Mouse (Mus musculus) neural tube, embryonic 13.5 days (tissue): ENCODE data around the gene Fgf9. TPM values are rescaled to one million over a fixed set of nuclear protein-coding genes. Genes with fewer than 3 reads are reported as not detected.

Experiments used
- ATAC-seq: fragments of 200-750 bp; cut with Nextera tagmentation; 2 replicates; pipeline ENCODE4 v1.8.0; 2017; ENCODE audit warnings: low read depth, mild to moderate bottlenecking, moderate TSS enrichment, moderate library complexity
- H3K27ac ChIP-seq: fragments of 300-500 bp; sonication (generic); replicated peaks from 2 replicates; pipeline ENCODE4 v1.5.1; 2015; ENCODE audit warnings: moderate library complexity, mild to moderate bottlenecking, inconsistent platforms
- H3K27me3 ChIP-seq: fragments of 300-500 bp; sonication (generic); 2 replicates; pipeline ENCODE4 v1.6.1; 2015; ENCODE audit warnings: mild to moderate bottlenecking, inconsistent platforms
- H3K36me3 ChIP-seq: fragments of 300-500 bp; sonication (generic); 2 replicates; pipeline ENCODE4 v1.6.1; 2015; ENCODE audit warnings: mild to moderate bottlenecking, inconsistent platforms
- H3K4me1 ChIP-seq: fragments of 300-500 bp; sonication (generic); replicated peaks from 2 replicates; pipeline ENCODE4 v1.6.1; 2015; ENCODE audit warnings: inconsistent platforms
- H3K4me2 ChIP-seq: fragments of 300-500 bp; sonication (generic); 2 replicates; pipeline ENCODE4 v1.6.1; 2015; ENCODE audit warnings: inconsistent platforms, mild to moderate bottlenecking, moderate library complexity
- H3K4me3 ChIP-seq: fragments of 300-500 bp; sonication (generic); 2 replicates; pipeline ENCODE4 v1.5.1; 2015; ENCODE audit warnings: mild to moderate bottlenecking, inconsistent platforms
- H3K9ac ChIP-seq: fragments of 300-500 bp; sonication (generic); 2 replicates; pipeline ENCODE4 v1.6.1; 2015; ENCODE audit warnings: moderate library complexity, mild to moderate bottlenecking, inconsistent platforms
- H3K9me3 ChIP-seq: fragments of 300-500 bp; sonication (generic); 2 replicates; pipeline ENCODE4 v1.6.1; 2016; ENCODE audit warnings: inconsistent platforms
- WGBS: fragments of 180-500 bp; shearing (Covaris S2); methylation state at CpG from one replicate; pipeline ENCODE4 v1.1.7; 2015; 5-methylcytosine and 5-hydroxymethylcytosine counted together
- polyA plus RNA-seq: library from polyadenylated mRNA; unstranded; fragments of >200 nt; fragmentation: Nextera tagmentation; extraction: Ambion mirVana; gene quantifications from 2 replicates; pipeline ENCODE4 v1.2.1, GENCODE M21; 2015

Gene Fgf9
- polyA plus RNA-seq, 1 experiment from 2014 or later = 13.0 TPM

GRCm38 (mm10) chr14:58152110-58152509, 81.8 kb downstream of the Fgf9 start:
- no peak overlapping the region for H3K9ac ChIP-seq
- H3K4me1 ChIP-seq = peaks cover 17% of the 10 kb centered on the region
- ATAC-seq = no peak
- whole genome bisulfite sequencing = 81% methylated on average over 1 of the region's 1 CpGs
- no peak overlapping the region for H3K4me3 ChIP-seq
- H3K9me3 ChIP-seq = no peaks in the 10 kb centered on the region
- H3K4me2 ChIP-seq = no peak overlapping the region
- no peaks in the 10 kb centered on the region for H3K27me3 ChIP-seq
- no peak overlapping the region for H3K27ac ChIP-seq
- H3K36me3 ChIP-seq = no peaks in the 10 kb centered on the region

- Histone ChIP-seq H3K36me3 (no peaks in the 10 kb centered on the region), H3K9ac (no peak overlapping the region), H3K27me3 (no peaks in the 10 kb centered on the region), H3K4me3 (no peak overlapping the region), H3K4me1 (peaks cover 17% of the 10 kb centered on the region), H3K4me2 (no peak overlapping the region), H3K9me3 (no peaks in the 10 kb centered on the region), H3K27ac (no peak overlapping the region)
- ATAC-seq = no peak
- 69% methylated on average over 15 of the region's 15 CpGs for WGBS
Observed at GRCm38 (mm10) chr14:58153470-58154416, 83.4 kb downstream of the Fgf9 start.

- Histone ChIP-seq H3K4me3 (no peak overlapping the region), H3K4me1 (no peaks in the 10 kb centered on the region), H3K9me3 (no peaks in the 10 kb centered on the region), H3K27ac (no peak overlapping the region), H3K27me3 (no peaks in the 10 kb centered on the region), H3K4me2 (no peak overlapping the region), H3K36me3 (no peaks in the 10 kb centered on the region), H3K9ac (no peak overlapping the region)
- WGBS = 86% methylated on average over 1 of the region's 1 CpGs
- no peak for ATAC-seq
Observed at GRCm38 (mm10) chr14:58160624-58161023, 90.3 kb downstream of the Fgf9 start.

Other genes with a start within 250 kb of the Fgf9 start
- gene Ska3, start 244.4 kb upstream of the Fgf9 start, polyA plus RNA-seq = 7.7 and 10.1 TPM in 2 replicates
- 132 and 152 TPM in 2 replicates for gene Mrpl57, start 244.3 kb upstream of the Fgf9 start, polyA plus RNA-seq
- gene Zdhhc20, start 180.3 kb upstream of the Fgf9 start, polyA plus RNA-seq = 48.9 and 50.9 TPM in 2 replicates
- 67.0 and 71.3 TPM in 2 replicates for gene Micu2, start 71.3 kb upstream of the Fgf9 start, polyA plus RNA-seq